ENCODE assay signal across 8 mouse cellular contexts in genomic region chr15:97784561-97785161, GRCm38 (mm10). TPM values are rescaled to one million over a fixed set of nuclear protein-coding genes. Genes with fewer than 3 reads are reported as not detected.
DNase-seq lines count a peak whose midpoint lies in the region; ATAC-seq and TF ChIP-seq lines count a peak whose summit lies in the region.

No protein-coding gene starts in this region.

- peak overlapping the region; percentile 83 for H3K9ac ChIP-seq in hindbrain, embryonic 11.5 days (ENCODE audit: low read depth, low read length)
- H3K9ac ChIP-seq in liver, postnatal 0 days (replicated peaks): peak overlapping the region; percentile 92

- peak; percentile 68 for DNase-seq in adrenal gland, postnatal 14 days
- no peak for DNase-seq in adrenal gland, adult (ENCODE audit: inconsistent age in 2 of 2, low spot score in 1 of 2)
- peak; percentile 48 for DNase-seq in right cerebral cortex, postnatal 25 days
- no peak for DNase-seq in right cerebral cortex, adult 18-20 months
- no peak for DNase-seq in hindbrain, embryonic 11.5 days (ENCODE audit: low spot score)
- no peak for DNase-seq in liver, postnatal 0 days
- DNase-seq in retina, embryonic 14.5 days (ENCODE audit: low spot score): no peak
- DNase-seq in thymus, postnatal 14 days: no peak

- no peaks in the 10 kb centered on the region for H3K36me3 ChIP-seq in hindbrain, embryonic 11.5 days (ENCODE audit: control insufficient read depth, insufficient read depth, low read length)
- no peaks in the 10 kb centered on the region for H3K36me3 ChIP-seq in liver, postnatal 0 days (replicated peaks; ENCODE audit: insufficient read depth, low read length)

- no peaks in the 10 kb centered on the region for H3K9me3 ChIP-seq in hindbrain, embryonic 11.5 days (ENCODE audit: control insufficient read depth, low read length)
- H3K9me3 ChIP-seq in liver, postnatal 0 days (ENCODE audit: low read length): no peaks in the 10 kb centered on the region

- 10% methylated on average over 35 of the region's 45 CpGs for WGBS in hindbrain, embryonic 11.5 days
- WGBS in liver, postnatal 0 days (ENCODE audit: insufficient replicate concordance): 6% methylated on average over 38 of the region's 45 CpGs

- H3K27ac ChIP-seq in hindbrain, embryonic 11.5 days (ENCODE audit: low read depth, low read length): no peak overlapping the region
- H3K27ac ChIP-seq in liver, postnatal 0 days (ENCODE audit: low read depth): peak overlapping the region; percentile 93

- no peak for TF ChIP-seq EP300 in liver, postnatal 0 days (IDR thresholded peaks at IDR 0.05; ENCODE audit: low read depth)

- no peaks in the 10 kb centered on the region; the same call in none of the 2 replicates for H3K4me1 ChIP-seq in hindbrain, embryonic 11.5 days (replicated peaks; ENCODE audit: control insufficient read depth, insufficient read depth, low read length)
- H3K4me1 ChIP-seq in liver, postnatal 0 days (ENCODE audit: insufficient read depth): peaks cover 45% of the 10 kb centered on the region

- peak; percentile 69 for ATAC-seq in hindbrain, embryonic 11.5 days (ENCODE audit: low FRiP score)
- ATAC-seq in liver, postnatal 0 days: peak; percentile 56

- TF ChIP-seq CTCF in liver, postnatal 0 days (IDR thresholded peaks at IDR 0.05; ENCODE audit: low read depth): no peak

- peak overlapping the region; percentile 86 for H3K4me2 ChIP-seq in hindbrain, embryonic 11.5 days (replicated peaks; ENCODE audit: low read depth, low read length)
- H3K4me2 ChIP-seq in liver, postnatal 0 days (ENCODE audit: low read depth, low read length): peak overlapping the region; percentile 86

- peaks cover 4% of the 10 kb centered on the region for H3K27me3 ChIP-seq in hindbrain, embryonic 11.5 days (ENCODE audit: control insufficient read depth, insufficient read depth, low read length)
- H3K27me3 ChIP-seq in liver, postnatal 0 days (ENCODE audit: insufficient read depth, low read length): 0 out of 2 replicates have a peak, but pooled peaks cover 6% of the 10 kb centered on the region

- peak overlapping the region; percentile 82 for H3K4me3 ChIP-seq in hindbrain, embryonic 11.5 days (ENCODE audit: low read depth, low read length)
- peak overlapping the region; percentile 88 for H3K4me3 ChIP-seq in liver, postnatal 0 days (ENCODE audit: low read depth, low read length)

RNA-seq across cellular contexts. Expression of gene Slc48a1, which starts 6.3 kb away (rescaled TPM):
- total RNA-seq in adrenal gland, postnatal 14 days (2021): 68.8 and 76.9 TPM in 2 replicates
- polyA plus RNA-seq in hindbrain, embryonic 11.5 days (2014; fragmentation: Nextera tagmentation; extraction: Ambion mirVana): 28.1 and 28.4 TPM in 2 replicates
- 59.0 and 61.1 TPM in 2 replicates for polyA plus RNA-seq in liver, postnatal 0 days (2015; fragmentation: Nextera tagmentation; extraction: Ambion mirVana)

RNA-seq across cellular contexts. Expression of gene Rapgef3, which starts 16.9 kb away (rescaled TPM):
- total RNA-seq in adrenal gland, postnatal 14 days (2021): 22.2 and 24.9 TPM in 2 replicates
- 3.6 and 4.0 TPM in 2 replicates for polyA plus RNA-seq in hindbrain, embryonic 11.5 days (2014; fragmentation: Nextera tagmentation; extraction: Ambion mirVana)
- 1.5 and 1.9 TPM in 2 replicates for polyA plus RNA-seq in liver, postnatal 0 days (2015; fragmentation: Nextera tagmentation; extraction: Ambion mirVana)

RNA-seq across cellular contexts. Expression of gene Endou, which starts 53.5 kb away (rescaled TPM):
- 0.90 and 1.1 TPM in 2 replicates for total RNA-seq in adrenal gland, postnatal 14 days (2021)
- 0.11 TPM in 1 of 2 replicates, not detected in the other for polyA plus RNA-seq in hindbrain, embryonic 11.5 days (2014; fragmentation: Nextera tagmentation; extraction: Ambion mirVana)
- 0.66 and 0.82 TPM in 2 replicates for polyA plus RNA-seq in liver, postnatal 0 days (2015; fragmentation: Nextera tagmentation; extraction: Ambion mirVana)

RNA-seq across cellular contexts. Expression of gene Hdac7, which starts 59.6 kb away (rescaled TPM):
- 60.1 and 75.8 TPM in 2 replicates for total RNA-seq in adrenal gland, postnatal 14 days (2021)
- 17.9 and 19.4 TPM in 2 replicates for polyA plus RNA-seq in hindbrain, embryonic 11.5 days (2014; fragmentation: Nextera tagmentation; extraction: Ambion mirVana)
- polyA plus RNA-seq in liver, postnatal 0 days (2015; fragmentation: Nextera tagmentation; extraction: Ambion mirVana): 5.3 TPM in 2 replicates

Comparison
In these comparisons a context has a peak if more than half of its experiments do, and no peak if none do; other contexts are left out.
1. DNase-seq: peak in adrenal gland, postnatal 14 days (single experiment) and right cerebral cortex, postnatal 25 days (single experiment); none in adrenal gland, adult (0 of 2), right cerebral cortex, adult 18-20 months (single experiment), hindbrain, embryonic 11.5 days (single experiment), liver, postnatal 0 days (single experiment), retina, embryonic 14.5 days (single experiment) and thymus, postnatal 14 days (single experiment).